18 mouse cellular contexts compared by ENCODE assay signal in the genomic region with DNA sequence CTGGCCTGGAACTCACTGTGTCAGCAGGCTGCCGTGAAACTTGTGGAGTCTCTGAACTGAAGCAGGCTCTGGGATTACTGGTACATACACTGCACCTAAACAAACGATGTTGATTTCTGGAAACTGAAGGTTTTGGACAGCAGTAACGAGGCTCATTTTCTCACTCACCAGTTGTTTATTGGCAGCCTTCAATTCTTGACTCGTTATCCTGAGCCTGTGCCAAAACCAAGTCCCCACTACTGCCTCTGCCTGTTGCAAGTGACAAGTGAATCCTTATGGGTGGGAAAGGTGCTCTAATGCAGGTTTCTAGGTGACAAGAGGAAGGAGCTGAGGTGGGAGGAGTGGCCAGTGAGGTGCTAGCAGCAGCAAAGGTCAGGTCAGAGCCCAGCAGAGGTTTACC. TPM values are rescaled to one million over a fixed set of nuclear protein-coding genes. Genes with fewer than 3 reads are reported as not detected.
DNase-seq lines count a peak whose midpoint lies in the region; ATAC-seq and TF ChIP-seq lines count a peak whose summit lies in the region.
"Had no signal": no experiment of that assay in that cellular context is flagged by ENCODE, and none has a peak within 500 bp of the region (broad histone marks: within the 10 kb centered on the region; RNA-seq: fewer than 3 reads in every experiment).

No protein-coding gene starts in this region.

- no peak for DNase-seq in heart, adult 11 months
- DNase-seq in midbrain, embryonic 11.5 days (ENCODE audit: low spot score, missing footprints), result no peak
- DNase-seq in cerebellum, adult 18-20 months, result no peak
- DNase-seq: adrenal gland, adult 8-10 months; cerebellum, adult 9-10 months; kidney, adult 8-10 months; kidney, postnatal 36 days; layer of hippocampus, postnatal 36 days; lung, adult 2 months; right cerebral cortex, postnatal 14 days; thymus, postnatal 36 days had no signal

- H3K9ac ChIP-seq in heart, embryonic 11.5 days (ENCODE audit: low read depth, low read length), result peak overlapping the region; percentile 24; the same call in 1 of the 2 replicates
- H3K9ac ChIP-seq in intestine, embryonic 16.5 days (ENCODE audit: low read depth, low read length), result 0 out of 2 replicates have a peak overlapping the region, but pooled peaks have one; percentile 6
- H3K9ac ChIP-seq in intestine, postnatal 0 days (ENCODE audit: low read depth, low read length), result no peak overlapping the region
- H3K9ac ChIP-seq in midbrain, embryonic 13.5 days (replicated peaks), result no peak overlapping the region
- no peak overlapping the region for H3K9ac ChIP-seq in midbrain, embryonic 11.5 days (ENCODE audit: low read length)
- H3K9ac ChIP-seq: hindbrain, embryonic 15.5 days; neural tube, embryonic 12.5 days had no signal

- peak overlapping the region; percentile 60; the same call in 1 of the 2 replicates for H3K27ac ChIP-seq in heart, embryonic 11.5 days (ENCODE audit: low read depth, low read length)
- H3K27ac ChIP-seq in intestine, embryonic 16.5 days (ENCODE audit: low read length), result no peak overlapping the region
- H3K27ac ChIP-seq in intestine, postnatal 0 days (ENCODE audit: low read depth, low read length), result no peak overlapping the region
- peak overlapping the region; percentile 15; the same call in 1 of the 2 replicates for H3K27ac ChIP-seq in midbrain, embryonic 13.5 days
- no peak overlapping the region for H3K27ac ChIP-seq in midbrain, embryonic 11.5 days (ENCODE audit: low read depth, low read length)
- H3K27ac ChIP-seq: hindbrain, embryonic 15.5 days; neural tube, embryonic 12.5 days had no signal

- no peak for ATAC-seq in heart, embryonic 11.5 days (replicated peaks; ENCODE audit: insufficient number of reproducible peaks, low FRiP score, low TSS enrichment)
- no peak for ATAC-seq in intestine, embryonic 16.5 days
- ATAC-seq in intestine, postnatal 0 days, result no peak
- no peak for ATAC-seq in midbrain, embryonic 13.5 days
- no peak for ATAC-seq in midbrain, embryonic 11.5 days (ENCODE audit: low FRiP score)

- peaks cover 5% of the 10 kb centered on the region for H3K36me3 ChIP-seq in heart, embryonic 11.5 days (ENCODE audit: control insufficient read depth, insufficient read depth, low read length)
- 0 out of 2 replicates have a peak, but pooled peaks cover 3% of the 10 kb centered on the region for H3K36me3 ChIP-seq in intestine, embryonic 16.5 days (ENCODE audit: control insufficient read depth, insufficient read depth, low read length)
- H3K36me3 ChIP-seq in intestine, postnatal 0 days (ENCODE audit: control insufficient read depth, insufficient read depth), result peaks cover 22% of the 10 kb centered on the region
- H3K36me3 ChIP-seq in midbrain, embryonic 13.5 days, result peaks cover 30% of the 10 kb centered on the region
- H3K36me3 ChIP-seq in midbrain, embryonic 11.5 days (ENCODE audit: control insufficient read depth, insufficient read depth, low read length), result peaks cover 6% of the 10 kb centered on the region
- peaks cover 16% of the 10 kb centered on the region for H3K36me3 ChIP-seq in myocyte (ENCODE audit: control insufficient read depth, insufficient read depth)

- peak; percentile 5 for TF ChIP-seq POLR2A in myocyte (IDR thresholded peaks at IDR 0.05; ENCODE audit: insufficient read length, low read depth)

- peaks cover 93% of the 10 kb centered on the region for H3K79me2 ChIP-seq in myocyte (ENCODE audit: control insufficient read depth, insufficient read depth)

- H3K27me3 ChIP-seq in heart, embryonic 11.5 days (ENCODE audit: control insufficient read depth, insufficient read depth, low read length), result no peaks in the 10 kb centered on the region
- H3K27me3 ChIP-seq in intestine, embryonic 16.5 days (replicated peaks; ENCODE audit: control insufficient read depth, insufficient read depth, low read length), result no peaks in the 10 kb centered on the region
- no peaks in the 10 kb centered on the region for H3K27me3 ChIP-seq in intestine, postnatal 0 days (replicated peaks; ENCODE audit: control insufficient read depth, insufficient read depth, low read length)
- H3K27me3 ChIP-seq in midbrain, embryonic 13.5 days, result no peaks in the 10 kb centered on the region
- no peaks in the 10 kb centered on the region for H3K27me3 ChIP-seq in midbrain, embryonic 11.5 days (ENCODE audit: control insufficient read depth, insufficient read depth, low read length)
- no peaks in the 10 kb centered on the region for H3K27me3 ChIP-seq in myocyte (ENCODE audit: control insufficient read depth, insufficient read depth, insufficient read length)
- H3K27me3 ChIP-seq: hindbrain, embryonic 15.5 days; neural tube, embryonic 12.5 days had no signal

- 58% methylated on average over 4 of the region's 4 CpGs for WGBS in heart, embryonic 11.5 days (ENCODE audit: insufficient replicate concordance)
- 40% methylated on average over 4 of the region's 4 CpGs for WGBS in intestine, embryonic 16.5 days
- 43% methylated on average over 4 of the region's 4 CpGs for WGBS in intestine, postnatal 0 days
- 67% methylated on average over 4 of the region's 4 CpGs for WGBS in midbrain, embryonic 13.5 days
- 75% methylated on average over 4 of the region's 4 CpGs for WGBS in midbrain, embryonic 11.5 days

- TF ChIP-seq CTCF in intestine, postnatal 0 days (IDR thresholded peaks at IDR 0.05; ENCODE audit: low read depth), result no peak

- no peak overlapping the region for H3K4me2 ChIP-seq in heart, embryonic 11.5 days
- no peak overlapping the region for H3K4me2 ChIP-seq in intestine, embryonic 16.5 days (ENCODE audit: low read depth, low read length)
- H3K4me2 ChIP-seq in intestine, postnatal 0 days (replicated peaks; ENCODE audit: low read depth), result no peak overlapping the region
- no peak overlapping the region for H3K4me2 ChIP-seq in midbrain, embryonic 13.5 days (replicated peaks)
- H3K4me2 ChIP-seq in midbrain, embryonic 11.5 days, result no peak overlapping the region
- no peak overlapping the region for H3K4me2 ChIP-seq in myocyte (ENCODE audit: low read depth)
- H3K4me2 ChIP-seq: hindbrain, embryonic 15.5 days; neural tube, embryonic 12.5 days had no signal

- no peaks in the 10 kb centered on the region for H3K9me3 ChIP-seq in heart, embryonic 11.5 days (replicated peaks; ENCODE audit: control insufficient read depth, low read length)
- no peaks in the 10 kb centered on the region for H3K9me3 ChIP-seq in intestine, embryonic 16.5 days (ENCODE audit: control insufficient read depth, low read length)
- no peaks in the 10 kb centered on the region for H3K9me3 ChIP-seq in intestine, postnatal 0 days (ENCODE audit: control insufficient read depth)
- no peaks in the 10 kb centered on the region for H3K9me3 ChIP-seq in midbrain, embryonic 13.5 days
- no peaks in the 10 kb centered on the region for H3K9me3 ChIP-seq in midbrain, embryonic 11.5 days (ENCODE audit: control insufficient read depth, low read length)
- H3K9me3 ChIP-seq: hindbrain, embryonic 15.5 days; neural tube, embryonic 12.5 days had no signal

- no peak overlapping the region for H3K4me3 ChIP-seq in heart, embryonic 11.5 days (ENCODE audit: low read depth, low read length)
- no peak overlapping the region for H3K4me3 ChIP-seq in intestine, embryonic 16.5 days (ENCODE audit: low read length)
- H3K4me3 ChIP-seq in intestine, postnatal 0 days (ENCODE audit: low read depth, low read length), result no peak overlapping the region
- H3K4me3 ChIP-seq in midbrain, embryonic 13.5 days (replicated peaks), result no peak overlapping the region
- H3K4me3 ChIP-seq in midbrain, embryonic 11.5 days (ENCODE audit: low read depth, low read length), result no peak overlapping the region
- no peak overlapping the region for H3K4me3 ChIP-seq in myocyte
- H3K4me3 ChIP-seq: hindbrain, embryonic 15.5 days; neural tube, embryonic 12.5 days had no signal

- no peak overlapping the region for H3ac ChIP-seq in myocyte (ENCODE audit: control insufficient read depth, insufficient read length)

- peaks cover 51% of the 10 kb centered on the region for H3K4me1 ChIP-seq in heart, embryonic 11.5 days (ENCODE audit: control insufficient read depth, insufficient read depth, low read length)
- H3K4me1 ChIP-seq in intestine, embryonic 16.5 days (ENCODE audit: control insufficient read depth, insufficient read depth, low read length), result peaks cover 26% of the 10 kb centered on the region
- no peaks in the 10 kb centered on the region for H3K4me1 ChIP-seq in intestine, postnatal 0 days (replicated peaks; ENCODE audit: control insufficient read depth, insufficient read depth, low read length)
- peaks cover 38% of the 10 kb centered on the region for H3K4me1 ChIP-seq in midbrain, embryonic 13.5 days (replicated peaks)
- H3K4me1 ChIP-seq in midbrain, embryonic 11.5 days (ENCODE audit: control insufficient read depth, insufficient read depth, low read length), result peaks cover 9% of the 10 kb centered on the region; the same call in 1 of the 2 replicates

TF ChIP-seq in myocyte, 11 proteins besides CTCF, POLR2A, EP300 and RAD21:
- TF ChIP-seq TCF12 (IDR thresholded peaks at IDR 0.05; ENCODE audit: insufficient read depth, poor library complexity, severe bottlenecking), result no peak
- TF ChIP-seq MAX (IDR thresholded peaks at IDR 0.05; ENCODE audit: low read depth), result no peak
- TF ChIP-seq TCF3 (IDR thresholded peaks at IDR 0.05; ENCODE audit: insufficient read length, low read depth), result no peak
- TF ChIP-seq POLR2AphosphoS2 (IDR thresholded peaks at IDR 0.05; ENCODE audit: insufficient read length, low read depth), result no peak
- TF ChIP-seq USF1 (IDR thresholded peaks at IDR 0.05; ENCODE audit: low read depth), result no peak
- TF ChIP-seq SRF (IDR thresholded peaks at IDR 0.05; ENCODE audit: control insufficient read depth, insufficient read length, low read depth), result no peak
- no peak for TF ChIP-seq CEBPB (IDR thresholded peaks at IDR 0.05; ENCODE audit: insufficient read depth, poor library complexity, severe bottlenecking)
- TF ChIP-seq MYOD1 (IDR thresholded peaks at IDR 0.05; ENCODE audit: control insufficient read depth in 1 of 3, insufficient read length in 2 of 3, low read depth in 2 of 3), result no peak
- no peak for TF ChIP-seq MYOG (IDR thresholded peaks at IDR 0.05; ENCODE audit: control insufficient read depth in 1 of 3, insufficient read depth in 1 of 3, insufficient read length in 2 of 3, low read depth in 2 of 3)
- no peak for TF ChIP-seq E2F4 (IDR thresholded peaks at IDR 0.05; ENCODE audit: insufficient read depth)
- TF ChIP-seq REST (IDR thresholded peaks at IDR 0.05; ENCODE audit: insufficient read depth, insufficient read length), result no peak

RNA-seq across cellular contexts. Expression of a gene that starts 33.2 kb away (rescaled TPM):
- 2,229 and 2,268 TPM in 2 replicates for polyA plus RNA-seq in heart, embryonic 11.5 days (2014; fragmentation: Nextera tagmentation; extraction: Ambion mirVana)
- polyA plus RNA-seq in intestine, embryonic 16.5 days (2015; fragmentation: Nextera tagmentation; extraction: Ambion mirVana), result 1,232 and 1,258 TPM in 2 replicates
- 1,325 and 1,382 TPM in 2 replicates for polyA plus RNA-seq in intestine, postnatal 0 days (2015; fragmentation: Nextera tagmentation; extraction: Ambion mirVana)
- polyA plus RNA-seq in midbrain, embryonic 13.5 days (2015; fragmentation: Nextera tagmentation; extraction: Ambion mirVana), result 33.0 and 37.4 TPM in 2 replicates
- 112 and 118 TPM in 2 replicates for polyA plus RNA-seq in midbrain, embryonic 11.5 days (2014; fragmentation: Nextera tagmentation; extraction: Ambion mirVana)
- polyA plus RNA-seq in myocyte (2012; fragmentation: generic; extraction: Trizol), result 442 TPM

Comparison
In these comparisons a context has a peak if more than half of its experiments do, and no peak if none do; other contexts are left out.
1. H3K27ac ChIP-seq: peak in heart, embryonic 11.5 days (single experiment) and midbrain, embryonic 13.5 days (single experiment); none in intestine, embryonic 16.5 days (single experiment), intestine, postnatal 0 days (single experiment) and midbrain, embryonic 11.5 days (single experiment).
2. H3K9ac ChIP-seq: peak in heart, embryonic 11.5 days (single experiment) and intestine, embryonic 16.5 days (single experiment); none in intestine, postnatal 0 days (single experiment), midbrain, embryonic 13.5 days (single experiment) and midbrain, embryonic 11.5 days (single experiment).